Mouse (Mus musculus): Measurements from ENCODE around the gene Pdlim4. TPM values are rescaled to one million over a fixed set of nuclear protein-coding genes. Genes with fewer than 3 reads are reported as not detected.

Gene Pdlim4
- polyA plus RNA-seq, 1 experiment from 2014 or later: 33.4 TPM

DNA sequence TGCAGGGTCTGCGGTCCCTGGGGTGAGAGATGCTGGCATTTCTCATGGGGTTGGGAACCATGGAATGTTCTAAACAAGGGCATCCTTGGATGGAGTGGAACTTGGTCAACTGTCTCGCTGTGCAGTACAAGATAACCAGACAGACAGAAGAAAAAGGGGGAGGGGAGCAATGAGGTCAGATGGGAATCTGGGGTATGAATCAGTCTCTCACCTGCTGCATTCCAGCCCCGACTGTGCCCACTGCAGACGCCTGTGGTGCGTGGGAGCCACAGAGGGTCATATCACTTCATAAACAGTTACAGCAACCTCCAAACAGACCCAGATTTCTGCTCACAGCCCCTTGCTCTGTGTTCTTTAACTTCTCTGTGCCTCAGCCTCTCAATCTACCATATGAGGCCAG, 2.4 kb downstream of the Pdlim4 start:
- peaks cover 35% of the 10 kb centered on the region for H3K4me1 ChIP-seq (replicated peaks)
- no peak overlapping the region for H3K27ac ChIP-seq (replicated peaks)
- WGBS: 85% methylated on average over 5 of the region's 5 CpGs
- H3K36me3 ChIP-seq: no peaks in the 10 kb centered on the region
- ATAC-seq (ENCODE audit: low FRiP score, low read depth): no peak
- no peaks in the 10 kb centered on the region for H3K9me3 ChIP-seq
- no peak overlapping the region for H3K9ac ChIP-seq
- no peak overlapping the region for H3K4me3 ChIP-seq
- H3K27me3 ChIP-seq: 0 out of 2 replicates have a peak, but pooled peaks cover 3% of the 10 kb centered on the region
- H3K4me2 ChIP-seq: peak overlapping the region; percentile 95; the same call in 1 of the 2 replicates

DNA sequence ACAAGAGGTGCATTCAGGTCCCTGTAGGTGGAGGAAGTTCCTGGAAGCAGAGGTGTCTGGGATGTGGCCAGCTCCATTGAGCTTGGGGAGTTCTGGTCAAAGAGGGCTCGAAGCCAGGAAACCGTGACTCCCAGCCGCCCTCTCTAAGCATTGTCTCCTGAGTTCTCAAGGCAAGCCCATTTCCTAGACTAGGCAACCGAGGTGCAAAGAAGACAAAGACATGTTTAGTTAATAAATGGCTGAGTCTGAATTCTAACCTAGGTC, 3.0 kb downstream of the Pdlim4 start:
- H3K9ac ChIP-seq: no peak overlapping the region
- H3K4me3 ChIP-seq: no peak overlapping the region
- whole genome bisulfite sequencing: 88% methylated on average over 4 of the region's 4 CpGs
- H3K36me3 ChIP-seq: no peaks in the 10 kb centered on the region
- H3K27me3 ChIP-seq: 0 out of 2 replicates have a peak, but pooled peaks cover 3% of the 10 kb centered on the region
- H3K4me2 ChIP-seq: no peak overlapping the region
- ATAC-seq (ENCODE audit: low FRiP score, low read depth): no peak
- H3K9me3 ChIP-seq: no peaks in the 10 kb centered on the region
- peaks cover 35% of the 10 kb centered on the region for H3K4me1 ChIP-seq (replicated peaks)
- no peak overlapping the region for H3K27ac ChIP-seq (replicated peaks)

DNA sequence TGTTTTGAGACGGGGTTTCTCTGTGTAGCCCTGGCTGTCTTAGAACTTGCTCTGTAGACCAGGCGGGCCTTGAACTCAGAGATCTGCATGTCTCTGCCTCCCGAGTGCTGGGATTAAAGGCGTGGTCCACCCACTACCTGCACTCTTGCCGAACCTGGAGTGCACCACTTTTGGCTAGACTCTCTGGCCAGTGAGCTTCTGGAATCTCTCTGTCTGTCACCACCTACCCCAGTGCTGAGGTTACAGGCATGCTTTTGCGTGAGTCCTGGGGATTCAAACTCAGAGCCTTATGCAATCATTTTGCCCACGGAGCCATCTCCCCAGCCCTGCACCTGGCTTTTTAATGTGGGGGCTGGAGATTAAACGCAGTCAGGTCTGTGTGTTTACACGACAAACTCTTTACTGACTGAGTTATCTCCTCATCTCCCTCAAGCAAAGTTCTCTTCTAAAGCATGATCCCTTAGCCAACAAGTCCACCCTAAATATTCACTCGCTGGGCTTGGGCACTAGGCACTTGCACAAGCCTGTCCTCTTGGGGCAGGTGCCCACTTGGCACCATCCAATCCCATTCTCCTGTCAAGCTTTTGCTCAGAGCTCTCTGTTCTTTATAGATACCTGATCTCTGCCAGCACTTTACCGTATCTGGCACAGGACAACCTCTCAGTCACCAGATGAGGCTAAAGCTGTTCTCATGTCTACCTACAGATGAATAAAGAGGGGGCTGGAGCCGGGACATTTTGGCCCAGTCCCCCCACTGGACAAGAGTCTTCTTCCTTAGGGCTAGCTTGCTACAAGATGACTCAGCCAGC, 3.5 kb downstream of the Pdlim4 start:
- no peak overlapping the region for H3K27ac ChIP-seq (replicated peaks)
- no peaks in the 10 kb centered on the region for H3K36me3 ChIP-seq
- H3K27me3 ChIP-seq: 0 out of 2 replicates have a peak, but pooled peaks cover 3% of the 10 kb centered on the region
- WGBS: 91% methylated on average over 12 of the region's 12 CpGs
- no peak overlapping the region for H3K4me2 ChIP-seq
- no peak overlapping the region for H3K9ac ChIP-seq
- peaks cover 35% of the 10 kb centered on the region for H3K4me1 ChIP-seq (replicated peaks)
- H3K4me3 ChIP-seq: no peak overlapping the region
- no peak for ATAC-seq (ENCODE audit: low FRiP score, low read depth)
- H3K9me3 ChIP-seq: no peaks in the 10 kb centered on the region

DNA sequence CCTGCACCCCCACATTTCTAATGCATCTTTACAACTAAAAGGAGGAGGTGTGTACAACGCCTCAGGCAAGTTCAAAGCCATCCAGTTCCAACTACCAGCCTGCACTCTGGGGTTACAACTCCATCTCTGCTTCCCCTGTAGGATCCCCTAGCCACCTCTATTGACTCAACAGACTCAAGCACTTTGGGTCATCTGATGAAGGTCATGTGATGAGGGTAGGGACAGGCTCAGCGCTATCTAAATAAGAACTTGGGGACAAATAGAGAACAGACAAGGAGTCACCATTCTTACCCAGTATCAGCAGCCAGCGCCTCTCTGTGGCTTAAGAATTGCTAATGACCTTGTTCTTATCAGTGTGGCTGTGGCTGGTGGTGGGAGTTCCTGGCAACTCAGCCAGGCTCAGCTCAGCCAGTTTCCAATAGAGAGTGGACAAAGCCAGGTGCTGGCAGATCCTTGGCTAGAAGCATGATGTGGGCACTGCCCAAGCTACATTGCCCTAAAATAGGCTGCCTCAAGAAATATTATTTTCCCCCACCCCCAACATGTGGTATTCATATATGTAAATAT, 4.3 kb downstream of the Pdlim4 start:
- Histone ChIP-seq H3K9ac (no peak overlapping the region), H3K9me3 (no peaks in the 10 kb centered on the region), H3K4me1 (replicated peaks) (peaks cover 39% of the 10 kb centered on the region), H3K27me3 (0 out of 2 replicates have a peak, but pooled peaks cover 3% of the 10 kb centered on the region), H3K27ac (replicated peaks) (no peak overlapping the region), H3K4me3 (no peak overlapping the region), H3K36me3 (no peaks in the 10 kb centered on the region), H3K4me2 (no peak overlapping the region)
- no peak for ATAC-seq (ENCODE audit: low FRiP score, low read depth)
- 75% methylated on average over 3 of the region's 3 CpGs for WGBS

DNA sequence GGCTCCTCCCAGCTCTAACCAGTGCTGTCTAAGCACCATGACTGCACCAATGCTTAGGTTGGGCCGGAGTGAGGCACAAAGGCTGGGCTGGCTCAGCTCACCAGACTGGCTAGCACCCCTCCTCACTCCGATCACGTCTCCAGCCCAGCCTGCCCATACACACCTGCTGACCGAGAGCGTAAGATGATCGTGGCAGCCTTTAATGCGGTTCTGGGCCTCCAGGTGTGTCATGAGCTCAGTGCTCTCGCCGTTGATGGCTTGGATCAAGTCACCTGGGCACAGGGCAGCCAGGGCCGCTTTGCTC, 5.4 kb downstream of the Pdlim4 start:
- H3K27ac ChIP-seq (replicated peaks): no peak overlapping the region
- H3K4me2 ChIP-seq: no peak overlapping the region
- no peak overlapping the region for H3K4me3 ChIP-seq
- 0 out of 2 replicates have a peak, but pooled peaks cover 3% of the 10 kb centered on the region for H3K27me3 ChIP-seq
- no peaks in the 10 kb centered on the region for H3K36me3 ChIP-seq
- no peak for ATAC-seq (ENCODE audit: low FRiP score, low read depth)
- H3K9me3 ChIP-seq: no peaks in the 10 kb centered on the region
- WGBS: 93% methylated on average over 10 of the region's 10 CpGs
- H3K9ac ChIP-seq: no peak overlapping the region
- H3K4me1 ChIP-seq (replicated peaks): peaks cover 41% of the 10 kb centered on the region

DNA sequence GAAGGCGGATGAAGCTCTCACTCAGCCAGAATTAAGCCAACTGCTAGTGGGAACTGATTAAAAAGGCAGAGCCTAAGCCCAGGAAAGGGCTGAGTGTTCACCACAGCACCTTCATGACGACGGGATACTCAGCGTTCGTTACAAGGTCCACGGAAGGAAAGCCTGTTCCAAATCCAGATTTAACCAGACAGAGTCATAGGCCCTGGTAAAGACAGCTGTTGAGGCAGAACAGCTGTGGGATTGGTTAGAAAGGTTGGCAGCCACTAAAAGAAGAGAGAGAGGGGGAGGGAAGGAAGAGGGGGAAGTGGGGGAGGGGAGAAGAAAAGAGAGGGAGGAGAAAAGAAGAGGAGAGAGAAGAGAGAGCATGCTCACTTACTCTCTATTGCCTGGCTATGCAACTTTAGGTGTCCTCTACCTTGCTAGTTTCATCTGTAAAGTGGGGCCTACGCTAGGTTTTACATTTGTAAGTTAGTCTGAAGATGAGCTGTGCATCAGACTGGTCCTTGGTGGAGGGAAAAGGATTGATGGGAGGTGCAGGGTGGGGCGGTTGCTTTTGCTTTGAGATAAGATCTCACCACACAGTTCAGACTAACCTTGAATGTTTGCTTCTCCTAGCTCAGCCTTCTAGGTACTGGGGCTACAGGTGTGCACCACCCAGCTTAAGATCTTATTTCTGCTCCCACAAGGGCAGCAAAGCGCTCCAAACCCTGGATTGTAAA, 5.9 kb downstream of the Pdlim4 start:
- 79% methylated on average over 9 of the region's 9 CpGs for WGBS
- no peak for ATAC-seq (ENCODE audit: low FRiP score, low read depth)
- peak overlapping the region; percentile 60 for H3K27ac ChIP-seq (replicated peaks)
- no peaks in the 10 kb centered on the region for H3K9me3 ChIP-seq
- no peak overlapping the region for H3K9ac ChIP-seq
- H3K4me3 ChIP-seq: no peak overlapping the region
- peaks cover 42% of the 10 kb centered on the region for H3K4me1 ChIP-seq (replicated peaks)
- H3K36me3 ChIP-seq: no peaks in the 10 kb centered on the region
- H3K4me2 ChIP-seq: no peak overlapping the region
- 0 out of 2 replicates have a peak, but pooled peaks cover 3% of the 10 kb centered on the region for H3K27me3 ChIP-seq

DNA sequence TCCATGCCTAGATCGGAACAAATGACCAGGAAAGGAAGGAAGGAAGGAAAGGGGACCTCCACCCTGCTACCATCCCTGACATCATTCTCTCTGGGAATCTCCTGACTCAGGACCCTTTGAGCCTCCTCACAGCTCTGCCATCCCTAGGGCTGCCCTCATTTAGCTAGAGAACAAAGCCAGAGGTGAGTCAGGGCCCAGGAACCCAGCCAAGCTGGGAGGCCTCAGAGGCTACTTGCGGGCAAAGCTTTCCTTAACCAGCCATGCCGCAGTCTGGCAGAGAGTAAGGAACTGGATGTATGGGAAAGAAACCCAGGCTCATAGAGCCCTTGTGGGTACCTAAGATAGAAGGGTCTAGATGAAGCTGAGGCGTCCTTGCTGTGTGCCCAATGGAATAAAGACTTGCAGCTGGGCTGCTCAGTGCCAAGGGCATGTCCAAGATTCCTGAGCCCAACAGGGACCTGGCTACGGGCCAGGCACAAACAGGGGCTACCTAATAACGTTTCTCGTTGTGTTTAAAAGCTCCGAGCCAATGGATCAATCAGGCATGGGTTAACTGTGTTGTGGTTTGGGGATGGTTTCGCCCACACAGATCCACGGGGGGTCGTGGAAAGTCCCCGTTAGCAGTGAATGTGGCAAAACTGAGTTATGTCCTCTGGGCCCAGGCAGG, 6.6 kb downstream of the Pdlim4 start:
- Histone ChIP-seq H3K9ac (no peak overlapping the region), H3K27ac (replicated peaks) (peak overlapping the region; percentile 60), H3K4me3 (no peak overlapping the region), H3K4me1 (replicated peaks) (peaks cover 42% of the 10 kb centered on the region), H3K27me3 (0 out of 2 replicates have a peak, but pooled peaks cover 3% of the 10 kb centered on the region), H3K9me3 (no peaks in the 10 kb centered on the region), H3K4me2 (no peak overlapping the region), H3K36me3 (no peaks in the 10 kb centered on the region)
- no peak for ATAC-seq (ENCODE audit: low FRiP score, low read depth)
- 58% methylated on average over 12 of the region's 12 CpGs for WGBS

DNA sequence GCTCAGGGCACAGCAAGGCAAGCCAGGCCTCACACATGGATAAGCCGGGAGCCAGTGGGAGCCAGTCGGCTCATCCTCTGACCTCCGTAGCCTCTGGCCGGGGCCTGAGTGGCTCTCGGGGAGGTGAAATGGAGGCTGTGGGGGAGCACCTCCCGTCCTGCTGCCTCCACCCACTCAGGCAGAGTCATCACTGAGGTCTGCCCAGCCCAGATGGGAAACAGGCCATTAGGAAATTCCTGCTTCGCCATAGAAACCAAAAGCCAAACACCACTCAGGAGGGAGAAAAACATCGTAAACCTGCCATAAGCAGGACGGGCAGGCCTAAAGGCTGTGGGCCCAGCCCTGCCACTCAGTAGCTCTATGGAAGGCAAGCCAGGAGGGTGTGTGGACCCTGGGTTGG, 8.5 kb downstream of the Pdlim4 start:
- no peak for ATAC-seq (ENCODE audit: low FRiP score, low read depth)
- Histone ChIP-seq H3K27me3 (no peaks in the 10 kb centered on the region), H3K9me3 (no peaks in the 10 kb centered on the region), H3K4me1 (replicated peaks) (peaks cover 43% of the 10 kb centered on the region), H3K4me2 (no peak overlapping the region), H3K4me3 (no peak overlapping the region), H3K9ac (no peak overlapping the region), H3K27ac (replicated peaks) (peak overlapping the region; percentile 58; the same call in 1 of the 2 replicates), H3K36me3 (no peaks in the 10 kb centered on the region)
- 53% methylated on average over 9 of the region's 9 CpGs for WGBS

DNA sequence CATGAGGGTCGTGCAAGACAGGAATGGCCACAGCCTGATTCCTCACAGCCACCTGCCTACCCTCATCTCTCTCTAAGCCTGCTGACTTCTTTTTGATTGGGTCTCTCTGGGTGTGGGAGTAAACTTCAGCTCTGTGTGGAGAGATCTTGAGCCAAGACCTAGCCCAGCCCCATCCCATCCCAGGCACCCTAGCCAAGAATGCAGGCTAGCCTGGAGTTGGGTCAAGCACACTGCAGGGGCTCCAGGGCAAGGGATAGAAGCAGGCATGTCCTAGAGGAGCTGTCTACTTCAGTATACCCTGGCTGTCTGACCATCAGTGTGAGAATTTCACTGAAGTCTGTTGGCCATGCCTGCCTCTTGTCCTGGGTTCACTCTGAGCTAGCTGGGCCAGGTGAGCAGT, 9.3 kb downstream of the Pdlim4 start:
- Histone ChIP-seq H3K9me3 (no peaks in the 10 kb centered on the region), H3K9ac (no peak overlapping the region), H3K4me1 (replicated peaks) (peaks cover 43% of the 10 kb centered on the region), H3K4me3 (no peak overlapping the region), H3K27me3 (no peaks in the 10 kb centered on the region), H3K4me2 (no peak overlapping the region), H3K36me3 (no peaks in the 10 kb centered on the region), H3K27ac (replicated peaks) (peak overlapping the region; percentile 58)
- WGBS: 59% methylated on average over 1 of the region's 1 CpGs
- no peak for ATAC-seq (ENCODE audit: low FRiP score, low read depth)

DNA sequence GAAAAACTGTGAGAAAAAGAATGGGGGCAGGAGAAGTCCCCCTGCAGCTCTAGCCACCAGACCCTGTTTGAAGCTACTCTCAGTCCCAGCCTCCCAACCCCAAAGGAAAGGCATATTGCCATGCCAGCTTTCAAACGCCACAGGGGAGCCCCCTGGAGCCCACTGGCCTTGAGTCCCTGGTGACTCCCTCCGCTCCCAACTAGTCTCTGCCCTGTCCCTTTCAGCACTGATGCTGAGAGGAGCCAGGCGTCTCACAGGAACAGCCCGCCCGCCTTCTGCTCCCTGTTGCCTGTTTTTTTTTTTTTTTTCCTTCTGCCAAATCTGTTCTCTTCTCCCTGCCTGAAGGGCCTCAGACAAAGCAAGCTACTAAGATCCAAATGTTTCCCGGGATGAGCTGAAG, 10.2 kb downstream of the Pdlim4 start:
- Histone ChIP-seq H3K4me2 (no peak overlapping the region), H3K9me3 (no peaks in the 10 kb centered on the region), H3K27ac (replicated peaks) (peak overlapping the region; percentile 58), H3K27me3 (no peaks in the 10 kb centered on the region), H3K4me3 (no peak overlapping the region), H3K4me1 (replicated peaks) (peaks cover 43% of the 10 kb centered on the region), H3K9ac (no peak overlapping the region), H3K36me3 (no peaks in the 10 kb centered on the region)
- ATAC-seq (ENCODE audit: low FRiP score, low read depth): peak; percentile 43
- 20% methylated on average over 6 of the region's 6 CpGs for WGBS

DNA sequence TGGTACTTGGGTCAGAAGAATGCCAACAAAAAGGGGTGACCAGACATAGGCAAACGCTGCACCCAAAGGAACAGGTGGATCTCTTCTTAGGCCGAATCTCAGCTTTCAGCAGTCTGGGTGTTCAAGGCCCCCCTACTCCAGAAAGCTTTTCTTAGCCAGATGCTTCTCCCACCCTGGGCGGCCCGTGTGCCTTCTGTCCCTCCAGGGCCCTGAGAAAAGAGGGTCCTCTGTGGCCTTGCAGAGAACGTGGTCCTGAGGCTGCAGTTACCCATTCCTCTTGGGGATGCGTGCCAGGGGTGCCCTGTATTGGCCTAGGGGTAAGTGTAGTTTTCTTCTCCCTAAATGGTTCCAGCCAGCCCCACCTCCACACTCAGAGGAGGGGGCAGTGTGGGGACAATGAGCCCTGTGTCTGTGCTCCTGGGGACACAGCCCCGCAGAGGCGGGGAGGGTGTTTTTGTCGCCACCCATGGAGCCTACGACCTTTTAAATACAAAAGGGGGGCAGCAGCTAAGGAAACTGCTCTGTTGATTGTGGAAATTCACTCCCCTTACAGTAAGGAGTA, 10.7 kb downstream of the Pdlim4 start:
- ATAC-seq (ENCODE audit: low FRiP score, low read depth): peak; percentile 67
- Histone ChIP-seq H3K9me3 (no peaks in the 10 kb centered on the region), H3K4me2 (no peak overlapping the region), H3K36me3 (no peaks in the 10 kb centered on the region), H3K4me3 (no peak overlapping the region), H3K27ac (replicated peaks) (peak overlapping the region; percentile 58), H3K27me3 (no peaks in the 10 kb centered on the region), H3K4me1 (replicated peaks) (peaks cover 42% of the 10 kb centered on the region), H3K9ac (no peak overlapping the region)
- 29% methylated on average over 10 of the region's 10 CpGs for WGBS

DNA sequence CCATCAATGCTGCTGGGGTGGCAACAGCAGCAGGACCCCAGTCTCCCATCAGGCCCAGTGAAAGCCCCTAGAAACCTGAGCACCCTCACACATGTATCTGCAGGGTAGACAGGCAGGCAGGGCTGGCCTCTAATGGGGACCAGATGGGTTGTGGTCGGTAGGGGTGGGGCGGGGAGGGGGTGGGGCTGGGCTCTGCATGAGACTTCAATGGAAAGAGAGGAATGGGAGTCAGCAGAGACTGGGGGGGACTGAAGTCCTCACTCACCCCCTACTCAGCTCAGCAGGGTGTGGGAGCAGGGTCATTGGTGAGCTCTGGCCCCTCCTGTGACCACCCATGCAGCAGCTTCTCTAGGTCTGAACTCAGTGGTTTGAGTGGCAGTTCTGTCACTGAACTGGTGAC, 11.4 kb downstream of the Pdlim4 start:
- 33% methylated on average over 2 of the region's 2 CpGs for WGBS

More for the DNA sequence above, 11.4 kb downstream of the Pdlim4 start:
- Histone ChIP-seq H3K36me3 (no peaks in the 10 kb centered on the region), H3K4me2 (no peak overlapping the region), H3K4me3 (no peak overlapping the region), H3K27me3 (no peaks in the 10 kb centered on the region), H3K27ac (replicated peaks) (peak overlapping the region; percentile 58; the same call in 1 of the 2 replicates), H3K4me1 (replicated peaks) (peaks cover 35% of the 10 kb centered on the region), H3K9me3 (no peaks in the 10 kb centered on the region), H3K9ac (no peak overlapping the region)
- no peak for ATAC-seq (ENCODE audit: low FRiP score, low read depth)

Data from hindbrain, embryonic 15.5 days (tissue).